Mouse (Mus musculus) kidney, embryonic 14.5 days (tissue): ENCODE measurements at regions not wholly inside any gene's neighbourhood (a gene's known extent, or its start where the extent isn't known, plus 50 kb on each side); places are given as distances from the start of the nearest gene placed in this dataset.

ENCODE experiments used
- ATAC-seq: fragments of 200-750 bp; cut with Nextera tagmentation; 2 replicates; pipeline ENCODE4 v1.8.0; 2017; ENCODE audit warnings: moderate number of reproducible peaks, mild to moderate bottlenecking, moderate TSS enrichment, moderate library complexity; ENCODE audit not compliant: low FRiP score, low TSS enrichment
- H3K27ac ChIP-seq: fragments of 300-500 bp; sonication (generic); 2 replicates; pipeline ENCODE4 v1.5.1; 2014; ENCODE audit warnings: low read depth, mild to moderate bottlenecking, low read length, moderate library complexity, mixed read lengths
- H3K27me3 ChIP-seq: fragments of 300-500 bp; sonication (generic); 2 replicates; pipeline ENCODE4 v1.6.1; 2014; ENCODE audit warnings: mild to moderate bottlenecking, low read length; ENCODE audit not compliant: control insufficient read depth, insufficient read depth
- H3K36me3 ChIP-seq: fragments of 300-500 bp; sonication (generic); 2 replicates; pipeline ENCODE4 v1.6.1; 2014; ENCODE audit warnings: low read length, mixed read lengths; ENCODE audit not compliant: control insufficient read depth, insufficient read depth
- H3K4me1 ChIP-seq: fragments of 300-500 bp; sonication (generic); 2 replicates; pipeline ENCODE4 v1.6.1; 2014; ENCODE audit warnings: low read length, mixed read lengths; ENCODE audit not compliant: control insufficient read depth, insufficient read depth
- H3K4me2 ChIP-seq: fragments of 300-500 bp; sonication (generic); replicated peaks from 2 replicates; pipeline ENCODE4 v1.6.1; 2014; ENCODE audit warnings: low read depth, mild to moderate bottlenecking, low read length
- H3K4me3 ChIP-seq: fragments of 300-500 bp; sonication (generic); 2 replicates; pipeline ENCODE4 v1.5.1; 2014; ENCODE audit warnings: mild to moderate bottlenecking, low read length
- H3K9ac ChIP-seq: fragments of 300-500 bp; sonication (generic); 2 replicates; pipeline ENCODE4 v1.6.1; 2014; ENCODE audit warnings: low read depth, mild to moderate bottlenecking, low read length, moderate library complexity
- H3K9me3 ChIP-seq: fragments of 300-500 bp; sonication (generic); 2 replicates; pipeline ENCODE4 v1.6.1; 2016; ENCODE audit warnings: low read length; ENCODE audit not compliant: control insufficient read depth
- WGBS: fragments of 180-500 bp; shearing (Covaris S2); extraction: QIAGEN DNeasy Blood & Tissue Kit; methylation state at CpG from one replicate; pipeline ENCODE4 v1.1.7; 2014; 5-methylcytosine and 5-hydroxymethylcytosine counted together

GRCm38 (mm10) chr9:89836454-89837245 is 73.1 kb upstream of the Rasgrf1 start:
- ATAC-seq = no peak
- H3K27ac ChIP-seq = no peak overlapping the region
- no peak overlapping the region for H3K4me2 ChIP-seq
- H3K9ac ChIP-seq = no peak overlapping the region
- no peaks in the 10 kb centered on the region for H3K36me3 ChIP-seq
- no peak overlapping the region for H3K4me3 ChIP-seq
- no peaks in the 10 kb centered on the region for H3K9me3 ChIP-seq
- no peaks in the 10 kb centered on the region for H3K27me3 ChIP-seq
- 82% methylated on average over 7 of the region's 7 CpGs for WGBS
- no peaks in the 10 kb centered on the region for H3K4me1 ChIP-seq

- no peaks in the 10 kb centered on the region for H3K9me3 ChIP-seq
- no peak overlapping the region for H3K9ac ChIP-seq
- H3K4me1 ChIP-seq = no peaks in the 10 kb centered on the region
- ATAC-seq = no peak
- no peak overlapping the region for H3K27ac ChIP-seq
- no peaks in the 10 kb centered on the region for H3K27me3 ChIP-seq
- no peak overlapping the region for H3K4me3 ChIP-seq
- 80% methylated on average over 9 of the region's 9 CpGs for WGBS
- no peaks in the 10 kb centered on the region for H3K36me3 ChIP-seq
- no peak overlapping the region for H3K4me2 ChIP-seq
Measured at GRCm38 (mm10) chr9:89833596-89833995, 76.1 kb upstream of the Rasgrf1 start.

GRCm38 (mm10) chr9:89831855-89832254 is 77.9 kb upstream of the Rasgrf1 start:
- Histone ChIP-seq H3K4me1 (no peaks in the 10 kb centered on the region), H3K36me3 (no peaks in the 10 kb centered on the region), H3K9ac (no peak overlapping the region), H3K27ac (no peak overlapping the region), H3K9me3 (no peaks in the 10 kb centered on the region), H3K4me3 (no peak overlapping the region), H3K27me3 (no peaks in the 10 kb centered on the region; the same call in 1 of the 2 replicates), H3K4me2 (no peak overlapping the region)
- WGBS = 86% methylated on average over 14 of the region's 14 CpGs
- ATAC-seq = no peak

- Histone ChIP-seq H3K4me1 (no peaks in the 10 kb centered on the region), H3K4me2 (no peak overlapping the region), H3K27ac (no peak overlapping the region), H3K4me3 (no peak overlapping the region), H3K9ac (no peak overlapping the region), H3K27me3 (no peaks in the 10 kb centered on the region; the same call in 1 of the 2 replicates), H3K9me3 (no peaks in the 10 kb centered on the region), H3K36me3 (no peaks in the 10 kb centered on the region)
- 94% methylated on average over 5 of the region's 5 CpGs for WGBS
- no peak for ATAC-seq
Measured at GRCm38 (mm10) chr9:89828156-89828555, 81.6 kb upstream of the Rasgrf1 start.

- Histone ChIP-seq H3K4me1 (no peaks in the 10 kb centered on the region), H3K4me2 (no peak overlapping the region; the same call in 1 of the 2 replicates), H3K4me3 (no peak overlapping the region), H3K36me3 (no peaks in the 10 kb centered on the region), H3K9ac (no peak overlapping the region), H3K27me3 (no peaks in the 10 kb centered on the region; the same call in 1 of the 2 replicates), H3K27ac (no peak overlapping the region), H3K9me3 (no peaks in the 10 kb centered on the region)
- no peak; the same call in 1 of the 2 replicates for ATAC-seq
- 63% methylated on average over 5 of the region's 5 CpGs for WGBS
Measured at GRCm38 (mm10) chr9:89827564-89827963, 82.1 kb upstream of the Rasgrf1 start.

- H3K36me3 ChIP-seq = no peaks in the 10 kb centered on the region
- H3K9ac ChIP-seq = 0 out of 2 replicates have a peak overlapping the region, but pooled peaks have one; percentile 18
- H3K27me3 ChIP-seq = no peaks in the 10 kb centered on the region; the same call in 1 of the 2 replicates
- WGBS = 36% methylated on average over 24 of the region's 24 CpGs
- H3K4me2 ChIP-seq = peak overlapping the region; percentile 31
- H3K4me3 ChIP-seq = peak overlapping the region; percentile 23; the same call in 1 of the 2 replicates
- peak; percentile 94 for ATAC-seq
- no peaks in the 10 kb centered on the region for H3K4me1 ChIP-seq
- no peak overlapping the region for H3K27ac ChIP-seq
- no peaks in the 10 kb centered on the region for H3K9me3 ChIP-seq
Measured at GRCm38 (mm10) chr9:89826712-89827548, 82.8 kb upstream of the Rasgrf1 start.

GRCm38 (mm10) chr9:89821853-89822243 is 83.6 kb upstream of the Ankrd34c start:
- H3K27ac ChIP-seq = no peak overlapping the region
- H3K4me3 ChIP-seq = no peak overlapping the region
- no peak overlapping the region for H3K9ac ChIP-seq
- H3K9me3 ChIP-seq = no peaks in the 10 kb centered on the region
- WGBS = 88% methylated on average over 4 of the region's 4 CpGs
- no peak for ATAC-seq
- no peaks in the 10 kb centered on the region for H3K36me3 ChIP-seq
- no peak overlapping the region for H3K4me2 ChIP-seq
- no peaks in the 10 kb centered on the region for H3K4me1 ChIP-seq
- H3K27me3 ChIP-seq = no peaks in the 10 kb centered on the region

GRCm38 (mm10) chr9:89821109-89821852 is 83.0 kb upstream of the Ankrd34c start:
- Histone ChIP-seq H3K4me2 (no peak overlapping the region), H3K36me3 (no peaks in the 10 kb centered on the region), H3K27me3 (no peaks in the 10 kb centered on the region), H3K27ac (no peak overlapping the region), H3K9me3 (no peaks in the 10 kb centered on the region), H3K4me1 (no peaks in the 10 kb centered on the region), H3K9ac (no peak overlapping the region), H3K4me3 (no peak overlapping the region)
- ATAC-seq = peak; percentile 57; the same call in 1 of the 2 replicates
- WGBS = 74% methylated on average over 20 of the region's 20 CpGs
